Mouse (Mus musculus) left cerebral cortex, adult 11 months (tissue): Measurements from ENCODE around the gene Cd47.

Experiments used
- DNase-seq: peaks from one replicate; pipeline ENCODE4 v3.0.0; 2022; ENCODE audit warnings: low spot score

Cd47 gene

DNA sequence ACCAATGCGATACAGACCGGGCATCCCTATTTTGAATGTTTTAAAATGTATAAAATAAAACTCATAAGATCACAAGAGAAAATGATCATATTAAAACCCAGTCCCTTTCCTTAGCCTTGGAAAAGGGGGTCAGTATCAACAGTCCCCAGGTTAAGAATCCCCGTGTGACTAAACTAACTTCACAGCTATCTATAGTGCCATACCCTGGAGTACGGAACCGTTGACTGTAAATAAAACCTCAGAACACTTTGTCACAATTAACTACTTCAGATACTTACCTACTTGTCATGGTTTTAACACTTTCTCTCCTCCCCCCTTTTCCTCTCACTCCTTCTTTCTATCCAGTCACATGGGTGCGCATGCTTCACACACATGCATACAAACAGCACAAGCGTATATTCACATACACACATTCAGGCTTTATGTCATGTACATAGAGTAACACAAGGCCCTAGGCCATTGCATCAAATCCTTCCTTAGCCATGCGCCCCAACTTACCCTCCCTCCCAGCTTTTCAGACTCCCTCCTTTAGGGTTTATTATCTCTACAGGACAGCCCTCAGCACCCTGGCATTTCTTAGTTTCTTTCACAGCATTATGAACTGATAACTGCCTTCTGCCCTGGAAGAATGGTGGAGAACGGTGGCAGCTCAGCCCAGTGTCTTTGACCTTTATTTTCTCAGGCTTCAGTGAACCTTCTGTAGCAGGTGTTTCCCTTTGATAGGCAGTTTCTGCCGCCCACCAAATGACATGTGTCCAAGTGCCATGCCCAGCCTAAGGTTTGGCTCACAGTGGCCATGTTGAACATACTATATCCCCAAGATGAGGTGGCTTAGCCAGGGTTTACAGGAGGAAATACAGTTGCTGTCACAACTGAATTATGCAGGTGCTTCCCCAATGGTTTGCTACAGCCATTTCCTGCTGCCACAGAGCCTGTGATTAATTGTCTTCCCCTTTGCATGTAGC is at the start of gene Cd47:
Cd47 (plus strand) TSS at position 937 of the 965 bp plus-strand sequence.
- DNase-seq = no peak

DNA sequence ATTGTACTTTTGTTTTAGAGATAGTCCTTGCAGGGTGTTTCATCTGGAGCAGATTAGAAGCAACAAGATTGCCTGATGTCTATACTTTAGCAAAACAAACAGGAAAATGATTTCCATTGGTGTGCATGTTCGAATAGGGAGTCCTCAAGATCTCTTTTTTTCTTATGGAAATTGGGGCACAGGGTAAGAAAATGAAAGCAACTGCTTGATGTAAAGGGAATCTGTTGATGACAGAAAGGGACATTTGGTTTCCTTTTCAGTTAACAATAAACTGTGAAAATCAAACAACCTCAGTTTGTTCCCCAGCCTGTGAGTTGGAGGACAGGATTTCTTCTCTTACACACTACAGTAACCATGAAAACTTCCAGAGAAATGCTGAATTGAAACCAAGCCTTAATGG is 47.4 kb upstream of the Cd47 start:
- no peak for DNase-seq

DNA sequence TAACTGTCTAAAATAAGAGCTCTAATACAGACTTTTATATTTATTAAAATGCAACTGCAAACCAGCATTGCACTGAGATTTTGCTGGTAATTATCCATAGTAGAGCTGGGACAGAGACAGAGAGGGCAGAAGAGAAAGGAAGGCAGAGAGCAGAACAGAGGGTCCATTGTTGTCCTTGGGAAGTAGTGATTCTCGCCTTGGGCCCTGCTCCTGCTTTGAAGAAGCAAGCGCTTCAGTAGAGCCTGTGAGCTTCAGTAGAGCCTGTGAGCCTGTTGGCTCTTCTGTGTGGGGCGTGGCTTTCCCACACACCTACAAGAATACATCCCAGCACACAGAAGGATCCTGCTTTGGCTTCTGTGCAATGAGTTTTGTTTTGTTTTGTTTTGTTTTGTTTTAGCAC is 47.0 kb upstream of the Cd47 start:
- DNase-seq = no peak

DNA sequence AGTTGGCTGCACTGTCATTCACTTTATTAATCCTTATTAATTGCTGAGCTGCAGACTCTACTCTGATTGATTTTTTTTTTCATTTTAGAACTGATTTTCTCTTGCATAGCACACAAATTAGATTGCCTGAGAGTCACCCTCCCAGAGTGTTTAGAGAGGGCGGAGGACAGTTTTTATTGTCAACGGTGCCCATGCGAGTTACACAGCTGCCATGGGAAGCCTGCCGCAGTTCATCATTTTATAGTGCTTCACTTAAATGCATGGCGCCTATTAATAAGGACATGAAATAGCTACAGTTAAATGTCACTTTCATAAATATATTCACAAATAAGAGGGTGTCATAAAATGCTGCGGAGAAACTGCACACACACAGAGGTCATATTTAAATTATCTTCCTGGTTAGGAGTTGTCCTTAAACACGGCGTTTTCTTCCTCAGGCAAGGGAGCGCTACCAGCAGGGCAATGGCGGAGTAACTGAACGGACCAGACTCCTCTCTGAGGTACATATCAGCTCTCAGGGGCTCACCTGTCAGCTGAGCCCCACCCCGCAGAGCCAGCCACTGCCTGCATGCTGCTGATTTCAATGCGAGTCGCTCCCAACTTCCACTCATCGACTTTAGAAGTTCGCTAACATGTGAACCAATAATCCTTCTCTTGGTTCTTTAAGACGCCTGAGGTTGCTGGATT is 39.7 kb upstream of the Cd47 start:
- DNase-seq = no peak

DNA sequence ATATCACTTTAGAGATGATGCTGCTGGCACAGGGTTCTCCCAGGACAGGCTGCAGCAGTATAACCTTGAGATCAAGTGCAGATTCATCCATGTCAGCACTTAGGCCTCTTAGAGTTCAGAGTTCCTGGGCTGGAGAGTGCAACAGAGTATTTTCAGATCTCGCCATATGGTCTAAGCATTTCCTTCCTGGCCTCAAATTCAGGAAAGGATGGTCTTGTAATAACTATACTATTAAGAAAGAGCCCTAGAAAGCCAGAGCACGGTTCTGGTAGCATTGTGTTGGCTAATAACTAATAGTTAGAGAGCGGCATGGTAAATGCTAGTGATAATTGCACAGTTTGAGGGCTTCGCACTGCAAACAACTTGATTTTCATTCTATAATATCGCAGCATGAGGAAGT is 38.4 kb upstream of the Cd47 start:
- no peak for DNase-seq

DNA sequence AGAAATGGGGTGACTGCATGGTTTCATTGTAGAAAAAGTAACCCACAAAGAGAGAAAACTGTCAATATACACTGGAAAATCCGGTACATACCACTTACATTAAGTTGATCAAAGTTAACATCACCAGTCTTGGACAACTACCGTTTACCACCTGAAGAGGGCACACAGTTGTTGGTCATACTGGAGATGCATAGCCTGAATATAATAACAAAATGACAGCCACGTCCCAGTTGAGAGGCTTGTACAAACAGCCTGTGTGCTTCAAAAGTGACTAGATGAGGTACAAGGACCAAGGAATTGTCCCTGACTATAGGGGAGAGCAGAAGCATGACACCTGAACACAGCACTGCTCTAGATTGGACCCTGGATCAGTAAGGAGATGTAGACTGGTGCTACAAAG is 34.0 kb upstream of the Cd47 start:
- DNase-seq = no peak

DNA sequence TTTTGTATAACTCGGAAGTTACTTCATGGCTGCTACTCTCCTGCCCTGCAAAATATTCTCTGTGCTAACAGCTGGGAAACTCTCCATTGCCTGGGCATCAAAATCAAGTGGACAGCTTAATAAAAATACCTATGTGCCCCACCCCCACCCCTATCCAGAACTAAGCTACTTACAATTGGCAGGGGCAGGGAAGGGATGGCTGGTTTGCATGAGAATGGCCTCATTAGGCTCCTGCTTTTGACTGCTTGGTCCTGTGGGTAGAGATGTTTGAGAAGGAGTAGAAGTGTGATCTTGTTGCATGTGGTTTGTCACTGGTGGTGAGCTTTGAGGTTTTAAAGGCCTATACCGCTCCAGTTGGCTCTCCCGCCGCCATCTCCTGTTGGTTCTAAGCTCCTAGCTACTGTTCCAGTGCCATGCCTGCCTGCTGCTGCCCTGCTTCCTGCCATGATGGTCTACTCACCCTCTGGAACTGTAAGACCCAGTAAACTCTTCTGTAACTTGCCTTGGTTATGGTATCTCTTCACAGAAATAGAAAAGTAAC is 31.8 kb upstream of the Cd47 start:
- DNase-seq = no peak

DNA sequence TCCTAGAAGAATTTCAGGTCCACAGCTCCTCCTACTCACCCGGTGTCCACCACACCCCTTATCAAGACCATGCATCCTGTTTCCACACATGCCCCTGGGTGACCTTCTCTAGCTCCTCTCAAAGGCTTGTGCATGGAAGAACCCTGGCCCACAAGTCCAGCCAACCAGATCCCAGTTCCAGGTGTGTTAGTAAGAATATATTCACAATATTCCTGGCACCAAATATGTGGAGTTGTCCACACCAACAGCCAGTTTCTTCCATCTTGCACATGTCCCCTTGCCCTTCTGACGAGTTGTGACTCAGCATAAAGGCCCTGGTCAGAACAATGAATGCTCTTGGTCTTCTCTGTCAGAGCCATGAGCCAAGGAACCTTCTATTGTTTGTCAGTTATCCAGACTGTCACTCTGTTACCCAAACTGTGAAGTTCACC is 30.5 kb upstream of the Cd47 start:
- no peak for DNase-seq

DNA sequence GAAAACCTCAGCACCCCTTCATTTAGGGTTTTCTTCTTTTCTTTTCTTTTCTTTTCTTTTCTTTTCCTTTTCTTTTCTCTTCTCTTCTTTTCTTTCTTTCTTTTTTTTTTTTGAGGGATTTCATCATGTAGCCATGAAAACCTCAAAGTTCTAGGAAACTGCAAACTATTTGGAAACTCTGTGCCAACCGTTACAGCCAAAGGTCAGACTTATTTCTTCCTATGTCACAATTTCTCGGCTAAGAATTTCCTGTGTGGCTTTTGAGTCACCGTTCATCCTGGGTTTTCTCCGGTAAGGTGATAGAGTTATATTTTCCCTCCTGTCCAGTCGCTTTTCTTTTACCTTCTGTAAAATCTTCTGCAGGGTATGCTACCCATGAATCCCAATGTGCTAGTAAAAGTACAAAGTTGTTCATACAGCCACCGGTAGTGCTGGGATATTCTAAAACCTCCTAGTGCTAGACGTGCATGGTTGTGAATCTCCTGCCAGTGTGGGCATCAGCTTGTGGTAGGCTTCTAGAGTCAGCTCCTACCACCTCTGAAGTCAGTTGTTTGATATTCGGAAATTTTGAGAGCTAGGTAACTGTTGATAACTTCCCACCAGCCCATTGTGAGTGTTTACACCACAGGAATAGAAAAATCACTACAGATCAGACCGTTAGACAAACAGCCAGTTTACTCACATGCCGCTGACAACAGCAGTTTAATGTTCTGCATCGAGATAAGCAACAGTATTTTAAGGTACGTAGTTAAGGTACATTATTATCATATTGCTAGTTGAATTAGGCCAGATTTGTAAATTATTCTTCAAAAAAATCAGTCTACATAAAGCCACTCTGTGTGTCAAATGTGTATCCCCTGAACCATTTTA is 29.8 kb upstream of the Cd47 start:
- no peak for DNase-seq

DNA sequence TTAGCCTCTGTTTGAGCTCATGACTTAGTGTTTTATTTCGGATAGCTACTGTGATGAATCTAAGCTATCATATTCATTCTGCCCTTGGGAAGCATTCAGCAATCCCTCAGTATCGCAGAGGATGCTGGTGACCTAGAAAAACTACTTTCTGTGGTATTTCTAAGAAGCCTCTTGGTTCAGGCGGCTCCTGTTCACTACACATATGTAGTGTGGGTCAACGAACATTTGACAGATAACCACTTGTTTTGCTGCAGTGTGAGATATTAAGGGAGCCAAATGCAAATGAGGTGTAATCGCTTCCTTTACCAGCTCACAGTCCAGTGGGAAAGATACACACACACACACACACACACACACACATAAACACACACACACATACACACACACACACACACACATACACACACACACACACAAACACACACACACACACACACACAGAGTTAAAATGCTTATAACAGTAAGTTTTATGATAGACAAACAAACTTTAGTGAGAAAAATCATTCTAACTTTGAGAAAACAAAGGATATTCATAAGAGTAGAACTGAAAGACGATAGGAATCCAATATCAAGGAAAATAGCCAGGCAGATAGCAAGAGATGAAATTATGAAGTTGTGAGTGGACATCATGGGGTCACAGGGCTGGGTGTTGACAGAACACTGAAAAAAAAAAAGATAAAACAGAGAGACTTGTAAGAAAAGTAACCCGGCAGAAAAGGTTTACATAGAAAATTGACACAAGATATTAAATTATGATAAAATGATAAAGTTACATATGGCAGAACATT is 28.5 kb upstream of the Cd47 start:
- no peak for DNase-seq

DNA sequence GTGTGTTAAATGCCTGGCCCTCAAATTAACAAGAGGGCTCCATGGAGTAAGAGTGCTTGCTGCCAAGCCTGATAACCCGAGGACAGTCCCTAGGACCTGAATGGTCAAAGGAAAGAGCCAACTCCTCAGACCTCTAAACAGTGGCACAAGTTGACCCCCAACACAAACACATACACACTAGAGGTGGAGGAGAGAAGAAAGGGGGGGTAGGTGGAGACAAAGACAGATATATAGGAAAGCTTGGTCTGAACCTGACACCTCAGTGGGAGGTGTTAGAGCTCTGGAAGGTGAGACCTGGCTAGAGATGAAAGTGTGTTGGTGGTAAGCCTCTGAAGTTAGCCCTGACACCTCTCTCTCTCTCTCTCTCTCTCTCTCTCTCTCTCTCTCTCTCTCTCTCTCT is 27.8 kb upstream of the Cd47 start:
- DNase-seq = no peak

DNA sequence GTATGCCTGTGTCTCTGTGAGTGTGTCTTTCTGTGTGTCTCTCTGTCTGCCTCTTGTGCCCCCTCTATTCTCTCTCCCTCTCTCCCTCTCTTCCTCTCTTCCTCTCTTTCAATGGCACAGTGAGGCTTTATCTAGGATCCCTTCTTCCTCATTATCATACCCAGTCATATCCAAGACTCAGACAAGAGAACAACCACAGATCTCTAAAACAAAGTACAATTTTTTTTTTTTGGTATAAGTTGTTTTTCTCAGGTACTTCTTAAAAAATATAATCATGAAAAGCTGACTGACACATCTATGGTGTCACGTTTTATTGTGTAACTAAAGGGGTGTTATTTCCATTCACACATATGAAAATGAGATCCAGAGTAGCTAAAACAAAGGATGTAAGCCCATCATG is 27.3 kb upstream of the Cd47 start:
- no peak for DNase-seq

DNA sequence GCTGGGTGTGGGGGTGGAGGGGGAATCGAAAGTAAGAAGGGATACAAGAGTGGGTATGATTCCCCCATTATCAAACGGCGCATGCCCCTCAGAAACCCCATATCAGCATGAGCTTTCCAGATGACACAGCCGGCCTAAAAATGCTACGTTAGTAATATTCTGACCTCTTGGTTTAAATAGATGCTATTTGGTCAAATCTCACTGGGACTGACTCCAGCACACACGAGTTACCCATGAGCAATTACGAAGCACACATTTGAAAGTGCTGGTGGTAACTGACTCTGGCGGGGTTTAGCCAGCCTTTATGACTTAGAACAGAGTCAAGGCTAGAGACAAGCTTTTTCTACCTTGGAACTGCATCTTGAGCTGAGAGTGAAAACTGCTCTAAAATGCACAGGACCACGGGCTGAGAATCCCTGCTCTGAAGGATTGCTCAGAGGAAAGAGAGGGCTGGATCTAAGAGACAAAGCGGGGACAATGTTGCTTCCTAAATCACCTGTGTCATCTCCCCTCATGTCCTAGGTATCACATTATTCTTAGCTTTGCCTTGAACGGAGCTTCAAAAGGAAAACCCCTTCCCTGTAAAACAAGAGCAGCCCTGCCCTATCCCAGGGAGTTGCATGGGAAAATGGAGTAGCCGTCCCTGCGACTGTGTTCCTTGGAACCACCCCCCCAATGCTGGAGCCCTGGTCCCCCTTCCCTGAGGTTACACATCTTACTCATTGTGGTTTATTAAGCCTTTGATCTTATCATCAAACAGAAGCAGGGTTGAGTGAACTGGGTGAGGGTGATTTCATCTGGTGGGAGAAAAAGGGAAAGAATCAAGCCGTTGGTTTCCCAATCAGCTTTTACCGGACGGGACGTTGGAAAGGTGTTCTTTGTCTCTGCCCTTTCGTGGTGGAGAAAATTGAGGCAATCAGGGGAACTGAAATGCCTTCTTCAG is 26.0 kb upstream of the Cd47 start:
- no peak for DNase-seq

DNA sequence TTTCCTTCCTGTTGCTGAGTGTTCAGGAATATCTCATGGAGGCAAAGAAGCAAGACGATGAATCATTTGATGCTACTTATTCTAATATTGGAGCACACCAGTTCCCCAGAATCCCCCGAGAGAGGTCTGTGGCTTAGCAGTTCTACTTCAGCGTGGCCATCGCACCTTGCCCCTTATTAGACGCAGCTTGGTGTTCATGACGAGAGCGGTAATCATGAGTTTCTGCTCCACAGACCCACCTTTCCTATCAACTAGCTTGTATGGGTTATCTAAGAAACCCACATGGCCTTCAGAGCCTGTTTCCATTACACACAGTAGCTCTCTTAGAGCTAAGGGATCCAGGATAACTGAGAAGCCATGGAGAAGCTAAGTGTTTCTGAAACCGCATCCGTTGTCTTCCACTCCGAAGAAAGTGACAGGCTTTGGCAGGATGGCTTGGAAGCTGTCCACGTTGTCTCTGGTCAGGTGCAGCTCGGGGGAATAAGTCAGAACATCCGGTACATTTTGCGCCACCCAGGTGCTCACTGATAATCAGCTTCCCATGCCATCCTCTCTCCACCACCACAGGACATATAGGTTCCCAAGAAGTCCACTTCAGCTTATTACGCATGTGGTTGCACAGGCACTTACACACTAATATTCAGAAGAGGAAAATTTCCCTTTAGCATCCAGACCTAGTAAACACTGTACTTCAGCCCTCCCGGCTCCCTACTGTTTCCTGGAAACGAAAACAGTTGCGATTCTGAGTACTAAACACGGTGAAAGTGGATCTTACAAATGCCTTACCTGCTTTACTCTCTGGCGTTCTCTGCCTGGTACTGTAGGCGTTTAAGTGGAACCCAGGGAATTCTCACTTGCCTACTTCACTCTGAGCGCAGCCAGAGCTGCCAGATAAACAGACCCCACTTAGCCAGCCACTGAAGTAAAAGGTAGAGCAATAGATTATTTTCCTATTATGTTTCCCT is 25.0 kb upstream of the Cd47 start:
- DNase-seq = no peak

DNA sequence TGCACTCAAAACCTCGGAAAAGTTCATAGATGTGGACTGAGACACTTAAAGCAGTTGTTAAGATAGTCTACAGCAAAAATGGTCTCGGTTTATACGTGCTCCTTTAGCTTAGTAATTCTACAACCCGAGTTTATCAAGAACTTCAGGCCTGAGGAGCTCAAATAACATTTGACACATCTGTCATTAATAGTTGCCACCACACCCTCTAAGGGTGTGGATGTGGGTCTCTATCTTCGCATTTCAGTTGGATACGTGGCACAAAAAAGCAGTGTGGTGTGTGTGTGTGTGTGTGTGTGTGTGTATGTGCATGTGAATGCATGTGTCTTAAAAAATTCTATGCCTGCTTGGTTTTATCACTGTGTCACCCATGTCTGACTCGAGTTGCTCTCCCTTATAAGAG is 23.4 kb upstream of the Cd47 start:
- DNase-seq = no peak

DNA sequence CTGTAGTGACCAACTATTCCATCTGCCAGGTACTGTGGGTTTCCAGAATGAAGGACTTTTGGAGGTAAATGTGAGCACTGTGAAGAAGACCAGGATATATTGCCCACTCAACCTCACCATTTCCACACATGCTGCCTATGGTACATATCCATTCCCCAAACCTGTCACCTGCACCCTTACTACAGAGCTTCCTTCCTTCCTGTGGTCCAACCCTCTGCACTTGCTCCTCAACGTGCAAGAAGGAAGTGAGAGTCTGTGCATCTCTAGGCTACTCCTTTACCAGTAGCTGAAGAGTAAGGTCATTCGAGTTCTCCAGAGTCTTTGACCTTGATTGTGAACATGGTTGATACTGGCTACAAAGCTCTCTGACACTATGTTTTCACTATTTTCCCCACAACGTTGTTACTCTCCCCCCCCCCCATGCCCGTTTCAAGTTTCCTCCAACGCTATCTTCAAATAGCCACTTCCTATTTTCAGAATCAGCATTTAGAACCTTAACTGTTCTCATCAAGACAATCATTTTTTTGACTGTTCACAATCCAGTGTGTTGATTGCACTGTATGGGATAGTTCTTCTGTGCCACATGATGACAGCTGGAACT is 18.7 kb upstream of the Cd47 start:
- no peak for DNase-seq

DNA sequence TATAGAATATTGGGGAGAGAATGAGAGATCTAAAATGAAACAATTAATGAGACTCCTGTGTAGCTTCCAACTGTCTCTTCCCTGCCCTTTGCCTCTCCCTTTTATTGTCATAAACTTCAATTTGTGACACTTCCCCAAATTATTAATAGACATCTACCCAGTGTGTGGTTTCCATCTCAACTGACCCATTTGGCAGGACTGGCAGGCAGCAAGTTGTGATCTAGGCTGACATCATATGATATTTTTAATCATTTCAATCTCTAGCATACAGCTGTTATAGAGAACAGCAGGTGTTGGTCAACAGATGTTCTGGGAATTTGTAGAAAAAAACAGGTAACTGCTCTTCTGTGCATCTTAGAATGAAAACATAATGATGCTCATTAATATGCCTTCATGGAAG is 17.0 kb upstream of the Cd47 start:
- no peak for DNase-seq

DNA sequence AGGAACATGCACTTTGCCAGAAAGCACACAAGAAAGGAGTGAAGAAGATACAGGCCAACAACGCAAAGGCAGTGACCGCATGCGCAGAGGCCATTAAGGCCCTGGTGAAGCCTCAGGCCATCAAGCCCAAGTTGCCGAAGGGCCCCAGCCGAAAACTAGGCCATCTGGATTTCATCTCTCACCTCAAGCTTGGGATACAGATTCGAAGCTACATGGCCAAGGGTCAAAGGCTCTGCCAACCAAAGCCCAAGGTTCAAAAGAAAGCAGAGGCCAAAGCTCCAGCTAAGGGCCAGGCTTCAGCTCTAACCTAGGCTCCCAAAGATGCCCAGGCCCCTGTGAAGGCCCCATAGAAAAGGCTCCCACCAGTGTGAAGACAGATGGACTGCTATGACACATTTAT is 14.2 kb upstream of the Cd47 start:
- DNase-seq = no peak

DNA sequence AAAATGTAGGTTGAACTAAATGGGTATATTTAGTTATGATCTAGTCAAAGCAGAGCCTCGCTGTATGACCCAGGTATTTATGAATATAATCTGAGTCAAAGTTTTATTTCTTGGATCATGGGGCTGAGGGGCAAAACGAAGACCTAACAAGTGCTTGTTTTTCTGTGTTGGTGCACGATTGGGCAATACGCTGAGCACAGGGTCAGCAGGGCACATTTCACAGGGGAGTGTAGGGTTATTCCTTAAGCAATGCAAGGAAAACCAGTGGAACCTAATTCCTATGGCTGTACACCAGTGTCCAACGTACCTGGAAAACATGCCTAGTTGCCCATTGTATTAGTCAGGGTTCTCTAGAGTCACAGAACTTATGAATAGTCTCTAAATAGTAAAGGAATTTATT is 12.6 kb upstream of the Cd47 start:
- DNase-seq = no peak
